15 mouse cellular contexts compared by ENCODE assay signal in genomic region chr8:23507661-23508060, GRCm38 (mm10).
A peak's percentile ranks its signal among the peaks of the same experiment; 100 is the strongest.
DNase-seq lines count a peak whose midpoint lies in the region; ATAC-seq and TF ChIP-seq lines count a peak whose summit lies in the region.
"Had no signal": no experiment of that assay in that cellular context is flagged by ENCODE, and none has a peak within 500 bp of the region (broad histone marks: within the 10 kb centered on the region; RNA-seq: fewer than 3 reads in every experiment).

No protein-coding gene starts in this region.

- H3K9ac ChIP-seq in lung, postnatal 0 days (replicated peaks; ENCODE audit: low read depth) = no peak overlapping the region
- H3K9ac ChIP-seq in limb, embryonic 15.5 days = no peak overlapping the region
- H3K9ac ChIP-seq: embryonic facial prominence, embryonic 12.5 days; limb, embryonic 13.5 days had no signal

- H3K27me3 ChIP-seq in lung, postnatal 0 days (replicated peaks; ENCODE audit: insufficient read depth, low read length) = no peaks in the 10 kb centered on the region
- H3K27me3 ChIP-seq in limb, embryonic 15.5 days = no peaks in the 10 kb centered on the region
- no peaks in the 10 kb centered on the region for H3K27me3 ChIP-seq in thymus, adult 2 months (ENCODE audit: control insufficient read depth, insufficient read depth, low read length)
- H3K27me3 ChIP-seq: embryonic facial prominence, embryonic 12.5 days; limb, embryonic 13.5 days had no signal

- TF ChIP-seq CTCF in lung, postnatal 0 days (IDR thresholded peaks at IDR 0.05) = no peak
- no peak for TF ChIP-seq CTCF in thymus, adult 2 months (IDR thresholded peaks at IDR 0.05; ENCODE audit: borderline replicate concordance, control insufficient read depth, extremely low read depth, insufficient read depth, low read length, poor library complexity)

- H3K36me3 ChIP-seq in lung, postnatal 0 days (ENCODE audit: insufficient read depth, low read length) = no peaks in the 10 kb centered on the region
- H3K36me3 ChIP-seq in limb, embryonic 15.5 days = no peaks in the 10 kb centered on the region
- no peaks in the 10 kb centered on the region for H3K36me3 ChIP-seq in thymus, adult 2 months (ENCODE audit: control insufficient read depth, insufficient read depth, low read length)
- H3K36me3 ChIP-seq: embryonic facial prominence, embryonic 12.5 days; hindbrain, embryonic 10.5 days; limb, embryonic 13.5 days; midbrain, embryonic 10.5 days had no signal

- no peak for ATAC-seq in lung, postnatal 0 days
- no peak for ATAC-seq in limb, embryonic 15.5 days (ENCODE audit: insufficient number of reproducible peaks, low FRiP score, low TSS enrichment, low read depth)

- WGBS in lung, postnatal 0 days = 23% methylated on average over 4 of the region's 4 CpGs
- WGBS in limb, embryonic 15.5 days = 43% methylated on average over 4 of the region's 4 CpGs
- WGBS in thymus, adult 2 months = 66% methylated on average over 4 of the region's 4 CpGs

- H3K4me1 ChIP-seq in lung, postnatal 0 days (ENCODE audit: insufficient read depth, low read depth, low read length) = 0 out of 2 replicates have a peak, but pooled peaks cover 3% of the 10 kb centered on the region
- peaks cover 16% of the 10 kb centered on the region for H3K4me1 ChIP-seq in limb, embryonic 15.5 days
- H3K4me1 ChIP-seq in thymus, adult 2 months (replicated peaks; ENCODE audit: control insufficient read depth, insufficient read depth, low read length) = no peaks in the 10 kb centered on the region

- H3K9me3 ChIP-seq in lung, postnatal 0 days (ENCODE audit: low read length) = no peaks in the 10 kb centered on the region
- no peaks in the 10 kb centered on the region for H3K9me3 ChIP-seq in limb, embryonic 15.5 days
- H3K9me3 ChIP-seq: embryonic facial prominence, embryonic 12.5 days; hindbrain, embryonic 10.5 days; limb, embryonic 13.5 days; midbrain, embryonic 10.5 days had no signal

- peak; percentile 10 for DNase-seq in adrenal gland, adult 2 months
- no peak for DNase-seq in adrenal gland, adult 8-10 months
- peak; percentile 24 for DNase-seq in lung, postnatal 0 days (ENCODE audit: low spot score)
- DNase-seq in lung, postnatal 4 days = no peak
- no peak for DNase-seq in thymus, adult 18-20 months
- no peak for DNase-seq in frontal cortex, postnatal 25 days (ENCODE audit: low spot score in 2 of 2)
- DNase-seq in thymus, adult 2 months = no peak
- DNase-seq: adrenal gland, postnatal 14 days; cerebellum, postnatal 36 days; thymus, postnatal 4 days had no signal

- TF ChIP-seq EP300 in lung, postnatal 0 days (IDR thresholded peaks at IDR 0.05) = no peak

- no peak overlapping the region for H3K4me2 ChIP-seq in lung, postnatal 0 days (replicated peaks; ENCODE audit: low read depth, low read length)
- no peak overlapping the region for H3K4me2 ChIP-seq in limb, embryonic 15.5 days
- H3K4me2 ChIP-seq: embryonic facial prominence, embryonic 12.5 days; limb, embryonic 13.5 days had no signal

- TF ChIP-seq POLR2A in thymus, adult 2 months (IDR thresholded peaks at IDR 0.05; ENCODE audit: control insufficient read depth, extremely low read depth, insufficient read depth, low read length, poor library complexity) = no peak

- no peak overlapping the region for H3K4me3 ChIP-seq in lung, postnatal 0 days (ENCODE audit: low read depth, low read length)
- H3K4me3 ChIP-seq in limb, embryonic 15.5 days = no peak overlapping the region
- H3K4me3 ChIP-seq in thymus, adult 2 months (ENCODE audit: control insufficient read depth, insufficient read depth, low read length) = no peak overlapping the region
- H3K4me3 ChIP-seq: embryonic facial prominence, embryonic 12.5 days; hindbrain, embryonic 10.5 days; limb, embryonic 13.5 days; midbrain, embryonic 10.5 days had no signal

- H3K27ac ChIP-seq in lung, postnatal 0 days (ENCODE audit: low read length) = no peak overlapping the region
- H3K27ac ChIP-seq in limb, embryonic 15.5 days = peak overlapping the region; percentile 33
- no peak overlapping the region for H3K27ac ChIP-seq in thymus, adult 2 months (ENCODE audit: control insufficient read depth, insufficient read depth, low read length)
- H3K27ac ChIP-seq: embryonic facial prominence, embryonic 12.5 days; hindbrain, embryonic 10.5 days; limb, embryonic 13.5 days; midbrain, embryonic 10.5 days had no signal

Comparison
In these comparisons a context has a peak if more than half of its experiments do, and no peak if none do; other contexts are left out.
1. DNase-seq: peak in adrenal gland, adult 2 months (single experiment) and lung, postnatal 0 days (single experiment); none in adrenal gland, adult 8-10 months (single experiment), lung, postnatal 4 days (0 of 2), thymus, adult 18-20 months (0 of 2), frontal cortex, postnatal 25 days (0 of 2) and thymus, adult 2 months (single experiment).